30 mouse cellular contexts compared by ENCODE assay signal in genomic region chr4:32665843-32666242, GRCm38 (mm10).
"Had no signal": no experiment of that assay in that cellular context is flagged by ENCODE, and none has a peak within 500 bp of the region (broad histone marks: within the 10 kb centered on the region; RNA-seq: fewer than 3 reads in every experiment).

No protein-coding gene starts in this region.

- H3K27me3 ChIP-seq: heart, embryonic 12.5 days; heart, embryonic 13.5 days; heart, embryonic 15.5 days; hindbrain, embryonic 12.5 days; hindbrain, embryonic 13.5 days; hindbrain, embryonic 15.5 days; intestine, embryonic 15.5 days; kidney, embryonic 15.5 days had no signal

- H3K4me3 ChIP-seq: heart, embryonic 12.5 days; heart, embryonic 13.5 days; heart, embryonic 15.5 days; hindbrain, embryonic 10.5 days; hindbrain, embryonic 12.5 days; hindbrain, embryonic 13.5 days; hindbrain, embryonic 15.5 days; intestine, embryonic 15.5 days; kidney, embryonic 15.5 days; layer of hippocampus, adult 2 months; left cerebral cortex, adult 2 months had no signal

- H3K9me3 ChIP-seq: heart, embryonic 12.5 days; heart, embryonic 13.5 days; heart, embryonic 15.5 days; hindbrain, embryonic 10.5 days; hindbrain, embryonic 12.5 days; hindbrain, embryonic 13.5 days; hindbrain, embryonic 15.5 days; intestine, embryonic 15.5 days; kidney, embryonic 15.5 days had no signal

- H3K4me1 ChIP-seq: heart, embryonic 12.5 days; heart, embryonic 13.5 days; heart, embryonic 15.5 days; hindbrain, embryonic 10.5 days; hindbrain, embryonic 12.5 days; hindbrain, embryonic 13.5 days; hindbrain, embryonic 15.5 days; intestine, embryonic 15.5 days; kidney, embryonic 15.5 days had no signal

- DNase-seq: heart, postnatal 10 days; heart, postnatal 14 days; heart, postnatal 36 days; heart, postnatal 4 days; kidney, adult 11 months; kidney, adult 18-20 months; kidney, adult 2 months; kidney, adult 8-10 months; kidney, adult 9 months; kidney, postnatal 10 days; kidney, postnatal 14 days; kidney, postnatal 25 days; kidney, postnatal 36 days; kidney, postnatal 4 days; layer of hippocampus, adult 9-11 months; layer of hippocampus, postnatal 36 days had no signal

- H3K9ac ChIP-seq: heart, embryonic 12.5 days; heart, embryonic 13.5 days; heart, embryonic 15.5 days; hindbrain, embryonic 12.5 days; hindbrain, embryonic 13.5 days; hindbrain, embryonic 14.5 days; hindbrain, embryonic 15.5 days; intestine, embryonic 15.5 days; kidney, embryonic 15.5 days had no signal

- H3K27ac ChIP-seq: heart, embryonic 13.5 days; heart, embryonic 15.5 days; hindbrain, embryonic 10.5 days; hindbrain, embryonic 12.5 days; hindbrain, embryonic 13.5 days; hindbrain, embryonic 14.5 days; hindbrain, embryonic 15.5 days; hindbrain, postnatal 0 days; intestine, embryonic 15.5 days; kidney, embryonic 15.5 days; kidney, postnatal 0 days; layer of hippocampus, adult 2 months; left cerebral cortex, adult 2 months had no signal
